Mouse (Mus musculus): Measurements from ENCODE around the gene Agpat2.

Agpat2 gene

DNA sequence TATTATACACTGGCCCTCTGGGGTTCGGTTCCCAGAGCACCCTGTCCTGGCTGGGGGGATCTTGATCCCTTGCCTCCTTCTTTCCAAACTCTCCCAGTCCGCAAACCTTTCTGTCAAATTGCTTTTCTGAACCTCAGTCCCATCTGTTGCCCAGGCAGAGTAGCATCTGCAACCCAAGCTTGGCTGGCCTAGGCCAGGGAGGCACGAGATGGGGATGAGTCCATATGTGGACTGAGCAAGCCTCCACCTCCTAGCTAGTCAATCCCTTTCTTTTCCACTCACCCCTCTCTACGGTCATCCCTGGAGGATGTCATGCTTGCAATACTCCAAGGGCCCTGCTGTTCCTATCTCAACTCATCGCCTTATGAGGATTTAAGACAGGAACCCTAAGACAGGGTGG, 1.6 kb downstream of the Agpat2 start:
- in situ Hi-C loops (cut with MboI; ENCODE audit: low pct_unique_long_range_greater_than_20kb in 1 of 2, low sequenced_read_pairs in 2 of 2, unreplicated experiment in 1 of 2), result no loop called here

- in situ Hi-C loops (cut with MboI; ENCODE audit: low pct_unique_long_range_greater_than_20kb in 1 of 2, low sequenced_read_pairs in 2 of 2, unreplicated experiment in 1 of 2), result no loop called here
These were observed 2.6 kb downstream of the Agpat2 start for GRCm38 (mm10) chr2:26601595-26601994.

DNA sequence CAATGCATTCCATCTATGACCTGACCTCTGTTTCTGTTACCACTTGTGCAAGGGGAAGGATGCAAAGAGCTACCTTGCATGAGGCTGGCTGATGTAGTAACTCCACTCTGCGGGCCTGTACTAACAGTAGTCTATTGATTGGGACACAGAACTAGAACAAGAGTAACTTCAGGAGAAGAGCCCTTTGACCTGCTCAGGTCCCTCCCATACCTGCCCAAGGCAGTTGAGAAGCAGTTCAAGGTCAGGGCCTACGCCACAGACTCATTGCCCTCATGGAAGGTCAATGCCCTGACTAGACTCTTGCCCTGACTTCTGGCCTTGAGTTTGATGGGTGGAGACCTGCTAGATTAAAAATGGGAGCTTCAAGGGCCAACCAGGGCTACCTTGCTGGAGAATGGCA, 3.6 kb downstream of the Agpat2 start:
- in situ Hi-C loops (cut with MboI; ENCODE audit: low pct_unique_long_range_greater_than_20kb in 1 of 2, low sequenced_read_pairs in 2 of 2, unreplicated experiment in 1 of 2), result no loop called here

DNA sequence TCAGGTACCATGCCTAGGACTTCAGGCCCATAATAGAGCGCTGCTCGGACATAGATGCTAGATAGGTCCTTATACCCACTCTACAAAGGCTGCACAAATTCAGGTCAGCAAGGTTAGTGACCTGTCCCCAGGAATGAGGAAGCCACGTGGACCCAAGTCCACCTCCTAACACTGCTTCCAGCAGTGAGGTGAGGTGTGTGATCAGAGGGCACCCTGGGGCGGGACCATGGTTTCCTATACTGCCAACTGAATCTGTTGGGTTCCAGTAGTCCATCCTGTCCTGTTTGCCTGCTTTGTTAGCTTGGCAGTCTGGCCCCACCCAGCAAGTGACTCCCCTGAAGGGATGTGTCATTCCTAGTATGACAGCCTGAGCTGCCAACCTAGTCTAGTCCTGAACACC, 4.3 kb downstream of the Agpat2 start:
- in situ Hi-C loops (cut with MboI; ENCODE audit: low pct_unique_long_range_greater_than_20kb in 1 of 2, low sequenced_read_pairs in 2 of 2, unreplicated experiment in 1 of 2), result no loop called here

DNA sequence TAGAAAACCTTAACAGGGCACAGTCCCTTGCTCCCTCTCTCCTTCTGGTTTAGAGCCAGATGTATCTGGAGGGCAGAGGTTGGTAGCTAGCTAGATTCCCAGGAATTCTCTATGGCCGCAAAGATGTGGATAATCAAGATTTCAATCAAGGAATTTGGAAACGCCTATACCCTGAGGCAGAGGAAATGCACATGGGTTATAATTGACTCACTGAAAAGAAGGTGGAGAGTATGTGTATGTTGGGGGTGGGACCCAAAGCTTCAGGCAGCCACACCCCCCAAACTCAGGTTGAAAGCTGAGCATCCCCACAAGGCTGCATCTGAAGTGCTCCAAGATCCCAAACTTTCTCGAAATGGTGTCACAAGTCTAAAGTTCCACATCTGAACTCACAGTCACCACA, 5.8 kb downstream of the Agpat2 start:
- in situ Hi-C loops (cut with MboI; ENCODE audit: low pct_unique_long_range_greater_than_20kb in 1 of 2, low sequenced_read_pairs in 2 of 2, unreplicated experiment in 1 of 2), result no loop called here

DNA sequence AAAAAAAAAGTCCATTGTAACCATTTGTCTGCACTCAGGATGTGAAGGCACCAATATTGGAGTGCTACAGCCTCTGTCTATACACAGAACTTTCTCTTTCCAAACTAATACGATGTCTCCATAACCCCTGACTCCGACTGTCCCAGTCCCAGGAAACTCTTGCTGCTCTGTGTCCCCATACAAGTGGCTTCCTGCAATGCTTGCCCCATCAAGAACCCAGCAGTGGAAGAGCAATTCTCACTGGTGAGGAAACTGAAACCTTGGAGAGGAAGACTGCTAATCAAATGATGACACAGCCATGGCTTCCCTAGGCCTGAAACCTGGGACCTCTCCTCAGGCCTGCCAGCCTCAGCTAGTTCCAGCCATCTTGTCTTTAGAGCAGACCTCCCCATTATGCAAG, 6.4 kb downstream of the Agpat2 start:
- in situ Hi-C loops (cut with MboI; ENCODE audit: low pct_unique_long_range_greater_than_20kb in 1 of 2, low sequenced_read_pairs in 2 of 2, unreplicated experiment in 1 of 2), result no loop called here

DNA sequence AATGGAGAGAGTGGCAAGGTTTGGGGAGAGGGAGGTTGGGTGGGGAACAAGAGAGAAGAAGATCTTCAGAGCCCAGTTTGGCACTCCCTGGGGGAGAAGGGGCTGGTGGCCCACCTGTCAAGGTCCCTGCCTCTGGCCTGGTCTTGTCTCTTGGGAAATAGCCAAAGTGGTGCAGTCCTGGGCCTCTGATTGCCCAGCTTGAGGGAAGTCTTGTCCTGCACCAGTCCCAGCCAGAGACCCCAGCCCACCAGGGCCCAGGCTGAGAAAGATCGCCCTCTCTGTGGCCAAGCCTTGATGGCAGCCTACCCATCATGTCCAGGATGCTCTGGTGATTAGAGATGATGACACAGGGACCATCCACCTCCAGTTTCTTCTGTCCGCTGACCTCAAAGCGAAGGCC, 7.3 kb downstream of the Agpat2 start:
- in situ Hi-C loops (cut with MboI; ENCODE audit: low pct_unique_long_range_greater_than_20kb in 1 of 2, low sequenced_read_pairs in 2 of 2, unreplicated experiment in 1 of 2), result no loop called here

DNA sequence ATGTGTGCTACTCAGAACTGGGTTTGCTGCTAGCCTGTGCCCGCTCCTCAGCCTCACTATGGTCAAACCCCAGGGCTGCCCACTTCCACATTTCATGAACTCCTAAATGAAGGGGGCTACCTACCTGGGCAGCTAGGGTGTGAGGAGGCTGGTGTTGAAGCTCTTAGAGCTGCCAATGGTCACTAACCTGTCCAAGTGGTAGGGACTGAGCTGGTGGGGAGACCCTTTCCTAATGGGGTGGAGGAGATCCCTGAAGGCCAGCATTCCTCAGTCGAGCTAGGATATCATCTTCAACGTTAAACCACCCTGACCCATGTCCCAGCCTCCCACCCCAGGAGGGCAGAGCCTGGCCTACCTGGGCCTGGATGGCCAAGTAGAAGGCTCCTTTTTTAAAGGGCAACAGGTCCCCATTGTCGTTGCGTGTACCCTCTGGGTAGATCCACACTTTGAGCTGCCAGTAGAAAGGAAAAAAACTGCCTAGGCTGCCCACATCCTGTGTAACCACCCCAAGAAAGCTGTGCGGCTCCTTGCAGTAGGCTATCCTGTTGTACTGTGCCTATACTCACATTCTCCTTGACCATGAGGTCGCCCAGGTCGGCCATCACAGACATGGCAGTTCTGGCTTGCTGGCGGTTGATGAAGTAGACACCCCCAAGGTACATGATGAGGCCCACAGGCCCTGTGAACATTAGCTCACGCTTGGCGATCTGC, 8.3 kb downstream of the Agpat2 start:
- in situ Hi-C loops (cut with MboI; ENCODE audit: low pct_unique_long_range_greater_than_20kb in 1 of 2, low sequenced_read_pairs in 2 of 2, unreplicated experiment in 1 of 2), result no loop called here

- in situ Hi-C loops (cut with MboI; ENCODE audit: low pct_unique_long_range_greater_than_20kb in 1 of 2, low sequenced_read_pairs in 2 of 2, unreplicated experiment in 1 of 2), result no loop called here
These were observed 9.1 kb downstream of the Agpat2 start for GRCm38 (mm10) chr2:26594934-26595724.

DNA sequence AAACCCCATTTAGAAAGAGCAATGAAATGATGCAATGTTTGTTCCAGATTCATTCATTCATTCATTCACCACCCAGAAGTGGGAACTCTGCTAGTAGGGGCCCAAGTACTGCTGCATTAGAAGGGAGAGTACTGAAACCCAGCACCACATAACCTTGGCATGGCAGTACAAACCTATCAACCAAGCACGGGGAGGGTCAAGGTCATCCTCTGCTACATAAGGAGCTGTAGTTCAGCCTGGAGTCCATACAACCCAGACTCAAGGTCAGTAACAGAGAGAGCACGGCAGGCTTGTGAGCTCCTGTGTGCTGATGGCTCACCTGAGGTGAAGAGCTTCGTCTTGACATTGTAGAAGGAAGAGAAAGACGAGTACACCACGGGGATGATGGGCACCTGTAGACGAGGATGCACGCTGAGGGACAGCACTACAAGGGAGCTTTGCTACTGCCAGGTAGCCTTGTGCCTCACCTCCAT, 9.7 kb downstream of the Agpat2 start:
- in situ Hi-C loops (cut with MboI; ENCODE audit: low pct_unique_long_range_greater_than_20kb in 1 of 2, low sequenced_read_pairs in 2 of 2, unreplicated experiment in 1 of 2), result no loop called here

DNA sequence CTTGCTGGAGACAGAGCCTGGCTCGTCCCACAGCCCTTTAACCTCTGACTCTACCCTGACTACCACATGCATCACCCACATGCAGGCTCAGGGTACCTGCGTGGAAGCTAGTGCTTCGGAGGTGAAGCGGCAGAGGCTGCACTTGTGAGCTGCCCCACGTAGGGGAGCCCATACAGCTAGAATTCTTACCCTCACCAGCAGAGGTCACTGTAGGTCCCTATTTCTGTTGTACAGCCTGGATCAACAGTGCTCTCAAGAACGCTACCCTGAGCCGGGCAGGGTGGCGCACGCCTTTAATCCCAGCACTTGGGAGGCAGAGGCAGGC, 10.2 kb downstream of the Agpat2 start:
- in situ Hi-C loops (cut with MboI; ENCODE audit: low pct_unique_long_range_greater_than_20kb in 1 of 2, low sequenced_read_pairs in 2 of 2, unreplicated experiment in 1 of 2), result no loop called here

- in situ Hi-C loops (cut with MboI; ENCODE audit: low pct_unique_long_range_greater_than_20kb in 1 of 2, low sequenced_read_pairs in 2 of 2, unreplicated experiment in 1 of 2), result no loop called here
These were observed 10.8 kb downstream of the Agpat2 start for GRCm38 (mm10) chr2:26593211-26594021.

GRCm38 (mm10) chr2:26591416-26591815, 12.8 kb downstream of the Agpat2 start:
- in situ Hi-C loops (cut with MboI; ENCODE audit: low pct_unique_long_range_greater_than_20kb in 1 of 2, low sequenced_read_pairs in 2 of 2, unreplicated experiment in 1 of 2), result no loop called here

GRCm38 (mm10) chr2:26590962-26591361, 13.3 kb downstream of the Agpat2 start:
- in situ Hi-C loops (cut with MboI; ENCODE audit: low pct_unique_long_range_greater_than_20kb in 1 of 2, low sequenced_read_pairs in 2 of 2, unreplicated experiment in 1 of 2), result no loop called here

- in situ Hi-C loops (cut with MboI; ENCODE audit: low pct_unique_long_range_greater_than_20kb in 1 of 2, low sequenced_read_pairs in 2 of 2, unreplicated experiment in 1 of 2), result no loop called here
These were observed 13.9 kb downstream of the Agpat2 start for GRCm38 (mm10) chr2:26590282-26590681.

DNA sequence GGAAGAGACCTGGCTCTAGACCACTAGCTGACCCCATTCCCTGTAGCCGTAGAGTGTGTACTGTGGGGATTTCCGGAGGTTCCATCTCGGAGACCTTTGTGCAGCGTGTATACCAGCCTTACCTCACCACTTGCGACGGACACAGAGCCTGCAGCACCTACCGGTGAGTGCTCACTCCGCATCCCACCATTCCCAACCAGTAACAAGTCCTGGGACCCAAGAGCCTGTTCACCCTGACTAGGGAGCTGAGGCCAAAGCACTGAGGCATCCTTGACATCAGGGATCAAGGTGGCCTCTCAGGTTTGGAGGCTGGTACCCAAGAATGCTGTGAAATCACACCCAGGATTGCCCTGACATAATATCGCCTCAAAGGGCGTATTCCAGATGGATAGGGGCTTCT, 14.9 kb downstream of the Agpat2 start:
- in situ Hi-C loops (cut with MboI; ENCODE audit: low pct_unique_long_range_greater_than_20kb in 1 of 2, low sequenced_read_pairs in 2 of 2, unreplicated experiment in 1 of 2), result no loop called here

DNA sequence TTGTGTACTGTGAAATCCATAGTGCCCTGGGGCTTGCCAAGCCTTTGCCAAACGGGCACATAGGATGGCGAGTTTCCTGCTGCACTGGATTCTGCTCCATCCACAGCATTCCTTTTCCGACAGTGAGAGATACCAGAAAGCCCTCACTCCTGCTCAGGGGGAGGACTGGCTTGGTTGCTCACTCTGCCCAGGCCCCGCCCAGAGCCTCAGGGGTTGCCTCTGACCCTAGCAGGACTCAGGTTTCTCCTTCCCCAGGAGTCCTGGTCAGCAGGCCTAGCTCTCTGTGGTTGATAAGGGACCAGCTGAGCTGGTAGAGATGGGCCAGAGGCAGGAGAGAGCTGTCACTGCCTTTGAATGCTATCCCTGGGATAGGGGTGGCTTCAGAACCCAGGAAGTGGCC, 15.6 kb downstream of the Agpat2 start:
- in situ Hi-C loops (cut with MboI; ENCODE audit: low pct_unique_long_range_greater_than_20kb in 1 of 2, low sequenced_read_pairs in 2 of 2, unreplicated experiment in 1 of 2), result no loop called here

DNA sequence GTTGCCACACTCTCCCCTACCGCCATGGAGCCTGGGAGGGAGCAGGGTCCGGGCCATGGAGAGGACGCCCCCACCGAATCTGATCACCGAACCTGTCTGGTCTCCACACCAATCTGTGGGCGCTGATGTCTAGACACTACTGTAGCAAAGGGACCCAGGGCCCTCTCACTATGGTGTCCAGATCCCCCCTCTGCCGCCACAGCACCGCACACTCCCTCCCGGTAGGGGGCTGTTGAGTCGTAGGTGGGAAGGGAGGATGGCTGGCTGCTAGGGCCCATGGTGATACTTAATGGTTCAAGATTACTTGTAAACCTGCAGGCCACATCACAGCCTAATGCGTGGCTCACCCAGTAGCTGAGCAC, 17.2 kb downstream of the Agpat2 start:
- in situ Hi-C loops (cut with MboI; ENCODE audit: low pct_unique_long_range_greater_than_20kb in 1 of 2, low sequenced_read_pairs in 2 of 2, unreplicated experiment in 1 of 2), result no loop called here

DNA sequence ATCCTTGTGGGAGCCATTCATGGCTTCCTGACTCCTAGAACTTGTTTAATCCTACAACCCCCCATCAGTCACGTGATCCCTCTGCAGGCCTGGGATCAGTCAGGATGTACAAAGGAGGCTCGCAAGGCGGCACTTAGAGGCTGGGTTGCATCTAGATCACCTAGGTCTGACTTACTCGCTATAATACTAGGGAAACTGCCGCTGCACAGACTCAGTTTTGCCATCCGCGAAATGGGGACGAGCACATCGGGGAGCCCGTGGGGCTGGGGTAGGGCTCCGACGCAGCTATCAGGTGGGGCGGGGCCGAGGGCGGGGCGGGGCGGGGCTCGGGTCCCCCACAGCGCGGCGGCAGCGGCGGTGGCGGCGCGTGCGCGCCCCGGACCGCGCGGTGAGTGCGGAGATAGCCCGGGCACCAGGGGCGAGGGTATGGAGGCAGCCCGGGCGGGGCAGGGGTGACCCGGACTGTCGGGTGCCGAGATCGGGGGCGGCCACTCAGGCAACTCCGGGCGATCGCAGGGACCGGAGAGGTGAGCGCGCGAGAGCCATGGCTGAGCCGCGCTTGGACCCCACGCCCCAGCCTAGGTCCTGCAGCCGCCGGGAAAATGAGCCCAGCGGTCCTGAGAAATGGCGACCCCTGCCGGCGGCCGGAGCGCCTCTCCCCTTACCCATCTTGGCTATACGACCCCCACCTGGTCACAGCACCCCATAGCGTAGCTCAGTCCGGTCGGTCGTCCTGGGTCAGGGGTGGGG, 17.7 kb downstream of the Agpat2 start, which contains the start of gene Gm20532:
Gene Gm20532, plus strand, starts transcription at position 346 of the 750 bp plus-strand sequence.
- in situ Hi-C loops (cut with MboI; ENCODE audit: low pct_unique_long_range_greater_than_20kb in 1 of 2, low sequenced_read_pairs in 2 of 2, unreplicated experiment in 1 of 2), result no loop called here
